Mouse (Mus musculus) urinary bladder, adult 18-20 months (tissue): Measurements from ENCODE around the gene Tmem132d.

Experiments used
- DNase-seq, 2 experiments: peaks; one replicate each; pipeline ENCODE4 v3.0.0; 2022; ENCODE audit warnings: low spot score in 2 of 2, mixed read lengths in 2 of 2

The Tmem132d gene

GRCm38 (mm10) chr5:127937914-127938313, 495.0 kb downstream of the Tmem132d start:
- DNase-seq, result no peak

- no peak for DNase-seq
Measured at GRCm38 (mm10) chr5:127929687-127930086, 503.2 kb downstream of the Tmem132d start.

- DNase-seq, result no peak
Measured at GRCm38 (mm10) chr5:127926686-127927085, 506.2 kb downstream of the Tmem132d start.

DNA sequence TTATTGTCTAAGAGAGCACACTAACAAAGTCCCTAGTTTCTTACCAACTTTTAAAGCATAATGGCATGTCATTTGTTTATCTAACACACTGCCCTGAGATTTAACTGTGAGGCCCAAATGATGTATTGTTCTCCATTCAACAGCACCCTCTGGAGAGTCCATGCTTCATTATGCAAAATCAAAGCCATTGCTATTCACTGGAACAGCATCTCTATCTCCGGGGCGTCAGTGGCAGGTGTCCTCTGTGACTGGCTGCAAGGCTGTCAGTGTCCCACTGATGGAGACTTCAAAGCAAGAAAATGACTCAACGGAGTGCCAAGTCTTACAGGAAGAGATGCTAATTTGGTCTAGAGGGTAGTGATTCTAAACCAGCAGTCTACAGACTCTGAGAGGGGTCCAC, 508.8 kb downstream of the Tmem132d start:
- no peak for DNase-seq

DNA sequence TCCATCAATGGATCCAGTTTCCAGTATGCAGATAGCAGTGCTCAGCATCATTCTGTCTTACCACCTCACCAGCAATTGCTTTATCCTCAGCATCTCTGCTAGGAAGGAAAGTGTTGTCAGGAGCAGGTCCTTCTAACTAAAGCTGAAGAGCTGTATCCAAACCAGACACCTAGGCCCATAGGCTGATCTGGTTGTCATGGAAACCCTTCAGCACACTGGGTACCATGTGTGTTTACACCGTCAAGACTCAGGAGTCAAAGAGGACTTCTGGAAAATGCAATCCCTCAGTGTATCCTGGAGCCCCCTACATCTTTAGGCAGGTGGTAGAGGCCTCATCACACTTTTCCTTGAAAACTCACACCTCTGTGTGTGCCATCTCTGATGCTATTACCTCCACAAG, 513.7 kb downstream of the Tmem132d start:
- no peak for DNase-seq

- no peak for DNase-seq
Measured at GRCm38 (mm10) chr5:127918376-127918775, 514.5 kb downstream of the Tmem132d start.

- no peak for DNase-seq
Measured at GRCm38 (mm10) chr5:127914157-127914556, 518.7 kb downstream of the Tmem132d start.

GRCm38 (mm10) chr5:127911603-127912002, 521.3 kb downstream of the Tmem132d start:
- no peak for DNase-seq

DNA sequence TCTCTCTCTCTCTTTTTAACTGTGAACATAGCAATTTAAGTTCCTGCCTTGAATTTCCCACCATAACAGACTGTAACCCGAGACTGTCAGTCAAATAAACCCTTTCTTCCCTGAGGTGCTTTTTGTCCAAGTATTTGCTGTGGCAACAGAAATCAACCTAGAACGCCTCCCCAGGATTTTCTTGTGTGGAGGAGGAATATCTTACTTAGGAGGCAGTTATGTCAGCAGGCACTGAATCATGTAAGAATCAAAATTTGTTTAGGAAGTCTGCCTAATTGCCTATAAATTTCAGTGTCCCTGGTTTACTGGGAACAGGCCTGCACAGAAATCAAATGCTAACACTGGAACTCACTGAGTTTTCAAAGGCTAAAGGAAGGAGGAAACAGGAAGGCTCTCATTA, 522.5 kb downstream of the Tmem132d start:
- DNase-seq, result no peak

GRCm38 (mm10) chr5:127895176-127895575, 537.7 kb downstream of the Tmem132d start:
- DNase-seq, result no peak

- DNase-seq, result no peak
Measured at GRCm38 (mm10) chr5:127885566-127886505, 547.0 kb downstream of the Tmem132d start.

DNA sequence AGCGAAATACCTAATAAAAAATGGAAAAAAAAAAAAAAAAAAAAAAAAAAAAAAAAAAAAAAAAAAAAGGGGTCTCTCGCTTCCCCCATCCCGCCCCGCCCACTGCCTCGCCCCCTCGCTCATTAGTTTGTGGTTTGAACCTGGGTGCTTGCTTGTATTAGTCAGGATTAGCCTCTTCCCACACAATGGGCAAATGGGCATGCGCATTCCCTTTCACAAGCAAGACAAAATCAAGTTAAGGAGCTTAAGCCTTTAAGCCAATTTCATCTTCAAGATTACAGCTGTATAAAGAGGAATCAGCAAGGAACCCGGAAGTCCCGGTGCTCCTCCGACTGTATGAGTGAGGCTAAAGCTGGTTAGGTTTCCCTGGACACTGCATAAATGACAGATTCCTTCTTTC, 549.9 kb downstream of the Tmem132d start:
- no peak for DNase-seq

- no peak for DNase-seq
Measured at GRCm38 (mm10) chr5:127874461-127874860, 558.4 kb downstream of the Tmem132d start.

DNA sequence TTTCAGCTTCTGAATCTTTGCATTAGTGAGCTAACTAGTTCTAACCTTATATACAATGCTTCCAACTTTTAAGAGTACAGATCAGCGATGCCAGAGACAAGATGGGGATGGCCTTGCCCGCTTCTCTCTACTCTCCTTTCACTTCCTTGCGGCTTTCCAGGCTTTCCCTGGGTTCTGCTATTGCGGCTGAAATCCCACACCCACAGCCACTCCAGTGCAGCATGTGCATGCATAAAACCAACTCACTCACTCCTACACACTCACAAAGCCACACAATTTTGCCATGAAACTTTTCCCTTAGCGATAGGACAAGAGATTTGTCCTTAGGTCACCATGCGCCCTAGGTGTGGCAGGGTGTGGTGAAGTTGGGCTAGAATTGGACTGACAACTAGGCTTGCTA, 567.7 kb downstream of the Tmem132d start:
- no peak for DNase-seq

DNA sequence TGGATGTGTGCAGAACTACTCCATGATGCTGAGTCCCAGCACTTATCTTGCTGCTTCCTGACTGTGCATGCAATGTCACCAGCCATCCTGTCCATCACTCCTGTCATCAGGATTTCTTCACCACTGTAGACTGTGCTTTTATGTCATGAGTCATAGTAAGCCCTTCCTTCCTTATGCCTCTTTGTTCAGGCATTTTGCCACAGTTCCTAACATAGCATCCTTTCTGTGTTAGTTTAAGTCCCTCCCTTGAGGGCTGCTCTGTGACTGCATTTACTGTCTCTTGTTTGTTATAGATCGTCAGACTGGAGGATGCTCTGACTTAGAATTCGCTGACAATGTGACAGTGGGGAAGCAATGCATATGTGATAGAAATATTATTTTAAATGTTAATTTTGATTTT, 573.2 kb downstream of the Tmem132d start:
- DNase-seq, result no peak

- no peak for DNase-seq
Measured at GRCm38 (mm10) chr5:127852305-127852704, 580.6 kb downstream of the Tmem132d start.

- DNase-seq, result no peak
Measured at GRCm38 (mm10) chr5:127831791-127832190, 601.1 kb downstream of the Tmem132d start.

DNA sequence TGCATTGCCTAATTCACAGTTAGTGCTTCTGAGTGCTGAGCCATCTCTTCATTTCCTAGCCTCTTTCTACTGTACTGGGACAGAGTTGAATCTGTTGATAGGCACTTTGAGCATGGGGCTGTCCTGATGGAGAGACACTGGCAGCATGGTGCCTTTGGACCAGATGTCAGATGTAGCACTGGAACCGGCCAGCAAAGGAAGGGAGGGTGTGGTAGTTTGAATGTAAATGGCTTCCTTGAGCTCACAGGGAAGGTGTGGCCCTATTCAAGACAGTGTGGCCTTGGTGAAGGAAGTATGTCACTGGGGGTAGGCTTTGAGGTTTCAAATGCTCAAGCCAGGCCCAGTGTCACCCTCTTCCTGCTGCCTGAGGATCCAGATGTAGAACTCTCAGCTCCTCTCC, 602.0 kb downstream of the Tmem132d start:
- no peak for DNase-seq

GRCm38 (mm10) chr5:127828756-127829155, 604.1 kb downstream of the Tmem132d start:
- DNase-seq, result no peak

DNA sequence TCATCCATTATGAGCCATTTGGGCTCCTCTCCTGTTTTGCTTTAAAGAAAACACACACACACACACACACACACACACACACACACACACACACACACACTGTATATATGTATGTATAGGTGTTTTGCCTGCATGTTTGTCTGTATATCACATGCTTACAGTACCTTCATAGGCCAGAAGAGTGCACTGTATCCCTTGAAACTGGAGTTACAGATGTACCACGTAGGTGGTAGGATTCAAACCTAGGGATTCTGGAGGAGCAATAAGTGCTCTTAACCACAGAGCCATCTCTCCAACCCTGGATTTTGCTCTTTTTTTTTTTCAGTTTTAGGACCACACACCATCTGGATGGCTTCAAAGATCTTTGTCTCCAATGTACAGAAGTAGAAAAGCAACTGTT, 610.9 kb downstream of the Tmem132d start:
- DNase-seq, result no peak

GRCm38 (mm10) chr5:127815292-127815691, 617.6 kb downstream of the Tmem132d start:
- DNase-seq, result no peak

DNA sequence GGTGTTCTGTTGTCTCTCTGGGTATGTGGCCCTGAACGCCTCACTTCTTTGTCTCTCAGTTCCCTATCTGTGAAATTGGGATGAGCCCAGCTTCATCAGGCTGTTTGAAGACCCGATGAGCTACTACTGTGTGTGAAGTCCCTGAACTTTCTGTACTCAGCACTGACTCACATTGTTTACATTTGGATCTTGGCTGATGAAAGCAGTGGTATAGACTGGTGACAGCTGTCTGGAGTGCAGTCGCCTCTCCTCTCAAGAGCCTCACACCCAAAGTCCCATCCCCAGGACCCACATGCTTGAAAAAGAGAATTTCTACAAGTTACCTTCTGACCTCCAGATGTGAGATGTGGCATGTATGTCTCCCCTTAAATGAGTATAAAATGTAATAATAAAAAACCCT, 625.5 kb downstream of the Tmem132d start:
- no peak for DNase-seq

- DNase-seq, result no peak
Measured at GRCm38 (mm10) chr5:127806850-127807249, 626.0 kb downstream of the Tmem132d start.

GRCm38 (mm10) chr5:127800907-127801306, 632.0 kb downstream of the Tmem132d start:
- no peak for DNase-seq
